Mouse (Mus musculus): Measurements from ENCODE around the gene Zfp316. TPM values are rescaled to one million over a fixed set of nuclear protein-coding genes. Genes with fewer than 3 reads are reported as not detected.

Zfp316 gene
- polyA plus RNA-seq, 1 experiment = 1.5 TPM

DNA sequence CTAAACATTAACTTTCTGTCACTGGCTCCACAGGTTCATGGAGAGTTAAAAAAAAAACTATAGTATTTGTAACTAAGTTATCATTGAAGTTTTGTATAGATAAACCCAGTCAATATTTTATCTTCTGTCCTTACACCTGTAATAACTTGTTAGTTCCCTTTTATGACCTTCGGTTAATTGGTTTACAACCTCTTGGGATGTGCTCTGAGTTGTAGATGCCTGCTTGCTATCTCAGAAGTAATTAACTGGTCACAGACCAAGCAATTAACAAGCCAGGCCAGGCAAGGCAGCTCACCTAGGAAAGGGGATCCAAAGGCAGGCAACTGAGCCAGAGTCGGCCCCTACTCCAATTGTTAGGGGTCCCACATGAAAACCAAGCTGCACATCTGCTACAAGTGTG lies 56.0 kb downstream of the Zfp316 start:
- Histone ChIP-seq H3K4me1 (ENCODE audit: control insufficient read depth, insufficient read depth, insufficient read length, low read length) (no peaks in the 10 kb centered on the region), H3K27ac (replicated peaks; ENCODE audit: low read depth, low read length) (no peak overlapping the region), H3K4me3 (ENCODE audit: insufficient read depth, low read depth, low read length) (no peak overlapping the region)

GRCm38 (mm10) chr5:143205015-143205414 lies 64.8 kb downstream of the Zfp316 start:
- no peak overlapping the region for H3K4me3 ChIP-seq (ENCODE audit: insufficient read depth, low read depth, low read length)
- no peak overlapping the region for H3K27ac ChIP-seq (replicated peaks; ENCODE audit: low read depth, low read length)
- no peaks in the 10 kb centered on the region for H3K4me1 ChIP-seq (ENCODE audit: control insufficient read depth, insufficient read depth, insufficient read length, low read length)

Other genes starting within 250 kb of the Zfp316 start
- 12.5 and 14.6 TPM in 2 replicates for gene Rnf216, start 157.0 kb downstream of the Zfp316 start, polyA plus RNA-seq (2012; ENCODE audit: insufficient read depth, insufficient read length, missing spikeins)
- not detected in 2 replicates for gene Olfr718-ps1, start 122.4 kb downstream of the Zfp316 start, polyA plus RNA-seq (2012; ENCODE audit: insufficient read depth, insufficient read length, missing spikeins)
- 1.5 and 2.4 TPM in 2 replicates for gene Rbak, start 89.2 kb downstream of the Zfp316 start, polyA plus RNA-seq (2012; ENCODE audit: insufficient read depth, insufficient read length, missing spikeins)
- not detected in 2 replicates for gene Spdye4b, start 89.0 kb downstream of the Zfp316 start, polyA plus RNA-seq (2012; ENCODE audit: insufficient read depth, insufficient read length, missing spikeins)
- not detected in 2 replicates for gene Spdye4a, start 43.1 kb downstream of the Zfp316 start, polyA plus RNA-seq (2012; ENCODE audit: insufficient read depth, insufficient read length, missing spikeins)
- 3.3 and 4.6 TPM in 2 replicates for gene Zfp12, start 34.9 kb downstream of the Zfp316 start, polyA plus RNA-seq (2012; ENCODE audit: insufficient read depth, insufficient read length, missing spikeins)
- gene Zfp853, start 23.6 kb upstream of the Zfp316 start, polyA plus RNA-seq (2012; ENCODE audit: insufficient read depth, insufficient read length, missing spikeins) = not detected in 2 replicates
- gene E130309D02Rik, start 45.3 kb upstream of the Zfp316 start, polyA plus RNA-seq (2012; ENCODE audit: insufficient read depth, insufficient read length, missing spikeins) = 11.5 and 14.1 TPM in 2 replicates
- 39.0 and 39.8 TPM in 2 replicates for gene Zdhhc4, start 59.2 kb upstream of the Zfp316 start, polyA plus RNA-seq (2012; ENCODE audit: insufficient read depth, insufficient read length, missing spikeins)
- gene Grid2ip, start 87.3 kb upstream of the Zfp316 start, polyA plus RNA-seq (2012; ENCODE audit: insufficient read depth, insufficient read length, missing spikeins) = not detected in 2 replicates
- 28.9 and 35.7 TPM in 2 replicates for gene Kdelr2, start 133.8 kb upstream of the Zfp316 start, polyA plus RNA-seq (2012; ENCODE audit: insufficient read depth, insufficient read length, missing spikeins)
- 3.7 and 4.8 TPM in 2 replicates for gene Daglb, start 194.6 kb upstream of the Zfp316 start, polyA plus RNA-seq (2012; ENCODE audit: insufficient read depth, insufficient read length, missing spikeins)

Measured in brown adipose tissue, adult 24 weeks (tissue).